Mouse (Mus musculus) bone marrow macrophage, adult 2 months (primary cell): ENCODE results near the gene Xkr7.

ENCODE experiments used
- CTCF ChIP-seq: IDR thresholded peaks from 2 replicates; pipeline ENCODE4 v1.5.1; 2012; ENCODE audit warnings: low read depth, mild to moderate bottlenecking, low read length, moderate library complexity
- POLR2A ChIP-seq: IDR thresholded peaks from 2 replicates; pipeline ENCODE4 v1.6.1; 2012; ENCODE audit warnings: mild to moderate bottlenecking, low read depth, low read length, borderline replicate concordance

GRCm38 (mm10) chr2:153071491-153072184, 40.0 kb downstream of the Xkr7 start:
- TF ChIP-seq CTCF: no peak
- no peak for TF ChIP-seq POLR2A
